In the genomic region with DNA sequence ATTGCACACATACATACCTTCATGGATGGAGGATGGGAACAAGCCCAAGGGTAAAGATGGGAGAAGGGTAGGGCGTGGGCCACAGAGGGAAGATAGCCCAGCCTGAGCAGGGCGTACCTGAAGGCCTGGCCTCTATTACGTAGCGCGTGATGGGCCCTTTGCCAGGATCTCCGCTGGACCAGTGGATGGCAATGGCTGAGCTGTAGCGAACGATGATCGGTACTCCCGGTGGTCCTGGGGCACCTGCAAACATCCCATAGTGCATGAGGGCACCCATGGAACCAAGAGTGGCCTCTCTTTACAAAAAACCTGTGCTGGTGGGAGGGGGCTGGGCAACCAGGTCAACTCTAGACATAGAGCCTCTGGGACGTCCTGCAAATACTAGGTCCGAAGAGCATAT, we compare ENCODE assay signal across 26 mouse cellular contexts.
"Had no signal": no experiment of that assay in that cellular context is flagged by ENCODE, and none has a peak within 500 bp of the region (broad histone marks: within the 10 kb centered on the region; RNA-seq: fewer than 3 reads in every experiment).

No protein-coding gene starts in this region.

- H3K4me2 ChIP-seq: hindbrain, embryonic 12.5 days; hindbrain, embryonic 14.5 days; limb, embryonic 12.5 days had no signal

- H3K27ac ChIP-seq: gastrocnemius, adult 2 months; hindbrain, embryonic 12.5 days; hindbrain, embryonic 14.5 days; left cerebral cortex, adult 2 months; limb, embryonic 10.5 days; limb, embryonic 12.5 days; liver, embryonic 15.5 days had no signal

- H3K9ac ChIP-seq: heart, embryonic 12.5 days; hindbrain, embryonic 12.5 days; hindbrain, embryonic 14.5 days; limb, embryonic 12.5 days; liver, embryonic 15.5 days; liver, postnatal 0 days had no signal

- ATAC-seq: hindbrain, embryonic 16.5 days; inflammation-experienced regulatory T-cells, adult 6 months; intestine, embryonic 16.5 days; liver, postnatal 0 days had no signal

- H3K9me3 ChIP-seq: heart, embryonic 10.5 days; heart, embryonic 12.5 days; hindbrain, embryonic 10.5 days; hindbrain, embryonic 12.5 days; limb, embryonic 10.5 days; limb, embryonic 12.5 days; liver, embryonic 13.5 days; liver, embryonic 15.5 days had no signal

- H3K4me3 ChIP-seq: gastrocnemius, adult 2 months; heart, embryonic 12.5 days; hindbrain, embryonic 10.5 days; hindbrain, embryonic 12.5 days; layer of hippocampus, adult 2 months; left cerebral cortex, adult 2 months; limb, embryonic 10.5 days; limb, embryonic 12.5 days; liver, embryonic 15.5 days had no signal

- H3K27me3 ChIP-seq: heart, embryonic 12.5 days; hindbrain, embryonic 12.5 days; limb, embryonic 12.5 days had no signal

- H3K36me3 ChIP-seq: heart, embryonic 10.5 days; heart, embryonic 12.5 days; hindbrain, embryonic 12.5 days; limb, embryonic 10.5 days; limb, embryonic 12.5 days; liver, embryonic 13.5 days; liver, embryonic 15.5 days had no signal

- DNase-seq: gastrocnemius, adult 2 months; gastrocnemius, postnatal 10 days; gastrocnemius, postnatal 25 days; heart, adult 18-20 months; heart, postnatal 10 days; heart, postnatal 4 days; kidney, adult 18-20 months; kidney, adult 8-10 months; kidney, postnatal 10 days; kidney, postnatal 4 days; liver; liver, embryonic 13.5 days; liver, postnatal 0 days had no signal
